Mouse (Mus musculus): ENCODE results near the gene Gm8369.

- TF ChIP-seq POLR2A (IDR thresholded peaks at IDR 0.05; ENCODE audit: control insufficient read depth, extremely low read depth, insufficient read depth, low read length, poor library complexity), result no peak
- no peak for TF ChIP-seq CTCF (IDR thresholded peaks at IDR 0.05; ENCODE audit: borderline replicate concordance, control insufficient read depth, extremely low read depth, insufficient read depth, low read length, poor library complexity)
Measured at GRCm38 (mm10) chr19:11500796-11501195, 15.1 kb downstream of the Gm8369 start.
